Mouse (Mus musculus): ENCODE measurements around the gene Gnb1.

Gene Gnb1

DNA sequence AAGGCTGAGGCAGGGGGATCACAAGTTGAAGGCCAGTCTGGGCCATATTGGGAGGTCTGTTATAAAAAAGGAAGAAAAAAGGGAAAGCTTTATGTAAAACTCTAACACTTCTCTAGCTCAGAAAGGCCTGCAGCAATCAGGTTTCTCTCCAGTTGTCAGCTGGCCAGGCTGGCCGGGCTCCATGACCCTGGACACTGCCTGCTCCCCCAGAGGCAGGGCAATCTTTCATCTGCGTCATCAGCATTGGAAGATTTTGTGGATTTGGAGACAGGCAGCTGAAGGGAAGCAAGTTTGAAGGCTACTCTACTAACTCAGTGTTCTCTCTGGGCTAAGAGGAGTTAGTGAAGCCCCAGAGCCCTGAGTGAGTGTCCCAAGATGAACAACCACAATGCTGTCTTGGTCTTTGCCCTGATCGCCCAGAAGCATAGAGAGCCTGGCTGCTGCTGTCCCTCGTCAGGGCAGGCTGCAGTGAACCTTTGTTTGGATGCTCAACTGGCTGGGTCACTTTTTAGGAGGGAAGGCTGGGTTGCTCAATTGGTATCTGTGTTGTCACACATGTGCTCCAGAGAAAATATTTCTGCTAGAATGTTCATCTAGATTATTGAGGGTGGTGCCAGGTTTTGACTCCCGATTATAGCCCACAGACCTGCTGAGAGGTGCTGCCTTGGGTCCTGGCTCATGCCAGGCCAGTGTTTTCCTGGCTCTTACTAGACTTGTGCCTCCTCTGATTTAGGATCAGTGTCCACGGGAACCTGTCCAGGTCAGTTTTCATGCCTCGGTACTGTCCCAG, 87.4 kb downstream of the Gnb1 start:
- no peak for DNase-seq (ENCODE audit: low spot score)

DNA sequence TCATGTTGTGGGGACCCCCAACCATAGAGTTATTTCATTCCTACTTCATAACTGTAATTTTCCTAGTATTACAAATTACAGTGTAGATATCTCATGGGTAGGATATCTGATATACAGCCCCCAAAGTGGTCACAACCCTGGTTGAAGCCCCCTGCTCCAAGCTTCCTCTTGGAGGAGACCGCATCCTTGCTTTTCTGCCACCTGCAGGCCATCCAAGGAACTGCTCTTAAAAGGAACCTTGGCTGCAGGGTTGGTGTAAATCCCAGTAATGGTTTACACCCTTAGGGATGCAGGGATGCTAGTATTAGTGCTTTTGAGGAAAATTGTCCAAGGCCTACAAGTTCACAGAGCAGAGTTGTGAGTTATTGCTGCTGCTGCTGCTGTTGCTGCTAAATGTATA, 89.3 kb downstream of the Gnb1 start:
- peak; percentile 66 for DNase-seq (ENCODE audit: low spot score)

DNA sequence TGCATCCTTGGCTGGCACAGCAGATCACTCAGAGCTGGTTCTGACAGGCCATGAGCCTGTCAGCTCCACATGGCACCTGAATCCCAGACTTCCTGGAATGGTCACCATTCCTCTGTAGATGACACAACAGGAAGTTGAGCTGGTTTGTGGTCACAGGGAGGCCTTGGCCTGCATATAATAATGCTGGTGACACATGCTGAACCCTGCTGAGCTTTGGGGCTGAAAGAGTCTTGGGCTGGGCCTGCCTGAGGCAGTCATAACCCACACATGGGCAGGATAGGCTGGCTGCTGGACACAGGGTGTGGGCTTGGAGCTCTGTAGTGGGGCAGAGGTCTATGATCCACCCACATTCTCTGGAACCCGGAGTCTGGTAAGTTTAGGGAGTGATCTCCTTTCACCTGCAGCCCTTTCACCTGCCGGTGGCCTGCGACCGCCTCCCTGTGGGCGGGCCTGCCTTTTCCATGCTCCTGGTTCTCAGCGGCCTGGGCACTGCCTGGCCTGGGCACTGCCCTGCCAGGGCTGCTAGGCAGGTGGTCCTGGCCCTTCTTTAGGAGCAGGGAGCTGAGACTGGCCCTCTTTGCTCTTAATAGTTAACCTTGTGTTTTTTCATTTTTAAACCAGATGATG, 91.2 kb downstream of the Gnb1 start:
- no peak for DNase-seq (ENCODE audit: low spot score)

DNA sequence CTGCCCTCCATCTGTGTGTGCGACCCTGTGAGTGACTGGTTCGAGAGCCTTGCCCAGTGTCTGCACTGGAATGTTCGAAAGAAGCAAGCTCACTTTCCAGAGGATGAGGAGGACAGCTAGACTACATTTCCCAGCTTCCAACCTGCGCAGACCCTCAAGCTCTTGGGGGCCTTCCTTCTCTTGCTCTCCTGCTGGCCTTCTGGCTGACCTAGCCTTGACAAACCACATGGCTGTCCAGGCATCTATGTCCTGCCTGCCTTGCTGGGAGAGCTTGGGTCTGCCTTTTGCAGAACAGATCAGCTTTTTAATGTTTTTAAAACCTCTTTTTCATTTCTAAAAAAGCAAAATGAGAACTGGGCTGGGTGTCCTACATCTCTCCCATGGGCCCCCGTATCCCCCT, 98.2 kb downstream of the Gnb1 start:
- DNase-seq (ENCODE audit: low spot score), result no peak

DNA sequence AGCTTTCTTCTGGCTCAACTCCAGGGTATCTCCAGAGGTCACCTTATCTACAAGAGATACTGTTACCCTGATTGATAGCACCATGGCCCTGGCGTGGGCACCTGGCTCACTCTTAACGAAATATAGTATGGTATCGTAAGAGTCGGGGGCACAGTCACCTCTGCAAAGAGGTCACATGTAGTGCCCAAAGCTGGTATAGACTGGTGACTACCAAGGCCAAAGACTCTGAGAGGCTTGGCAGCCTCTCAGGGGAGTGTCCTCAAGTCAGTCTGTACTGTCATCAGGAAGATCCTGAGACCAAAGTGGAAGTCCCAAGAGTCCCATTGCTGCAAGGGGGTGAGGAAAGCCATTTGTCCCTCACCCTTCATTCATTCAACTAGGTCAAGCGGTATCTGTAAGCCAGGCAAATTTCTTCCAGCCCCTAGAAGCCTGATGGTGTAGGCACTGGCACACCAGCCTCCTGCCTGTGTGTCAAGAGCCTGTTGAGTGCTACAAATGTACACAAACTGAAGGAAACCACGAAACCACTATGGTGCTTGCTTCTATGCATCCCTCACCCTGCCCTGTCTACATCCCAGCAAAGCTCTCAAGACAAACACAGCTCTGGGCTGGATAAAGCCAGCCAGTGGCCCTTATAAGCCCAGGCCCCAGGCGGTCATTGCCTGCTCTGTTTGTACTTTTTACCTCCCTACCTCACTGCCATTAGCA, 100.0 kb downstream of the Gnb1 start:
- no peak for DNase-seq (ENCODE audit: low spot score)

DNA sequence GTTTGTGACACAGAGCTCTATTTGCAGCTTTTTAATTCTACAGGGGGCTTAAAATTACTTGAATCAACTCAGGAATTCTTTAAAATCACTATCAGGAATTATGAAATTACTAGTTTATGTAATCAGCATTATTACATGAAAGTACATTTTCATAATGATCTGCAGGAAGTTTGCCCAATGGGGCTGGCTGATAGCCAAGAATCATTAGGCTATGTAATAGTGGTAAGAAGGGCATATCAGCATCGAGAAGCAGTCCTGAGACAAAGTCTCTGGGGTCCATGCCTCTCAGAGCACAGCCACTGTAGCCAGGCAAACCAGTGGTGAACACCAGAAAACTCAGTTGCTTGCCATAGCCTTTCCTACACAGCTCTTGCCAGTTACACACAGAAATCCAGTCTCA, 102.6 kb downstream of the Gnb1 start:
- DNase-seq (ENCODE audit: low spot score), result no peak

DNA sequence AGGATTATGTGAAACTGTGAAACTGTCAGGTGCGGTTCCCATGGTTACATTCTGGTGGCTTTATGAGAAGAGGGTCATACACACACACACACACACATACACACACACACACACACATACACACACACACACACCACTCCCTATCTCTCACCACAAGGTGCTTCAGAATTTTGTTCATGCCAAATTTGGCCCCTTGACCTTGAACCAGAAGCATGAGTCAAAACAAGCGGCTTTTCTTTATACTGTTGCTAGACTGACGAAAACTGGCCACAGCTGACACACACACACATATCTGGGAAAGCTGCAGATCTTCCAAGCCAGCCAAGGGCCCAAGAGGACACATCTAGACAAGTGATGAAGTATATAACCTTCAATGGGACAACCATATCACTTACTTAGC, 104.6 kb downstream of the Gnb1 start:
- DNase-seq (ENCODE audit: low spot score), result no peak

DNA sequence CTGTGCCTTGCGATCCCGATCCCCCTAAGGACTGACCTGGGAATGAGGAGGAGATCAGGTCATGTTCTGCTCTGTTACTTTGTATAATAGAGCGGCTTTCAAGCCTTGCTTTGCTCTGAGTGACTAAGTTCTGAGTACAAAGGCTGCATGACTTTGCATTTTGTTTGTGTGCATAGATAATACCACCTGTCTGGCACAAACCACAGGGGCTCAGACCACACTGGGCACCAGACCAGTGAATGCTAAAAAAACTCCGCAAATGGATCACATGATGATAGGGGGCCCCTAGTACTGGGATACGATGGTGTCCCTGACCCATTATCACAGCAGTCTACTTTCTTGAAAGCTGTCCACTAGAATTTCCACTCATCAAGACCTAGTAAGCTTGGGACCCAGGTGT, 105.4 kb downstream of the Gnb1 start:
- no peak for DNase-seq (ENCODE audit: low spot score)

DNA sequence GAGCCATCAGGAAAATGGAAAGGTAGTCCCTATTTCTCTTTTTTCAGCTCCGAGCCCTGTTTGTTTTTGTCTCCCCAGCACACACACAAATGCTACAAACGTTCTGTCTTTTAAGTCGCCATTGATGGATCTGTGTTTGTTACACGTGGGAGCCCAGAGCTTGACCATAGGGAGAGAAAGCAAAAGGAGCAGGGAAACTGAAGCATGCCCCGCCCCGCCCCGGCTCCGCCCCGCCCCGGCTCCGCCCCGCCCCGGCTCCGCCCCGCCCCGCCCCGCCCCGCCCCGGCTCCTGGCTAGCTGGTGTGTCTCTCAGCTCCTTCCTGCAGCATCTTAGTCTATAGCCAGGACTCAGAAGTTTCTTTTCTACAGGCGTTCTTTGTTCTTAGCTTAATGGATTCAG, 107.4 kb downstream of the Gnb1 start:
- DNase-seq (ENCODE audit: low spot score), result no peak

DNA sequence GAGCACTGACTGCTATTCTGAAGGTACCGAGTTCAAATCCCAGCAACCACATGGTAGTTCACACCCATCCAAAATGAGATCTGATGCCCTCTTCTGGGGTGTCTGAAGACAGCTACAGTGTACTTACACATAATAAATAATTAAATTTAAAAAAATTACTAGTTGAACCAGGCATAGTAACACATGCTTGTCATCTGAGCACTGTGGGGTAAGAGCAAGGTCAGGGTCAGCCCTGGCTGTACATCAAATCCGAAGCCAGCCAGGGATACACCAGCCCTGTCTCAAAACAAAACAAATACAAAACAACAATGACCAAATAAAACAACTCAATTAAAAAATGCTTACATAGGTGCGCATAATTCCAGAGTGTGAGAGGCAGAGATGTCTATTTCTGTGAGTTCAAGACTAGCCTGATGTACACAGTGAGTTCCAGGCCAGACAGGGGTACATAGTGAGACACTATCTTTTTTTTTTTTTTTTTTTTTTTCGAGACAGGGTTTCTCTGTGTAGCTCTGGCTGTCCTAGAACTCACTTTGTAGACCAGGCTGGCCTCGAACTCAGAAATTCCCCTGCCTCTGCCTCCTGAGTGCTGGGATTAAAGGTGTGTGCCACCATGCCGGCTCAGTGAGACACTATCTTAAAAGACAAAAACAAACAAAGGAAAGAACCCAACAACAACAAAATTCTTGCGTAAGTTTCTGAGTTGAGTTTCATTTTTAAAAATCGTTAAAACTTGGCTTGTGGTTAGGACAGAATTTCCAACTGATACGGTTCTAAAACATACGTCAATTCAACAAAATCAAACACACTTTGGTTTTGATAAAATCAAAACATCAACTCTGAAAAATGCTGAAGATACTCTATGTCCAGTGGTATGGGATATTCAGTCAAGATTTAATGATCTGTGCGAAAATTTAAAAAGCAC, 109.0 kb downstream of the Gnb1 start:
- DNase-seq (ENCODE audit: low spot score), result no peak

DNA sequence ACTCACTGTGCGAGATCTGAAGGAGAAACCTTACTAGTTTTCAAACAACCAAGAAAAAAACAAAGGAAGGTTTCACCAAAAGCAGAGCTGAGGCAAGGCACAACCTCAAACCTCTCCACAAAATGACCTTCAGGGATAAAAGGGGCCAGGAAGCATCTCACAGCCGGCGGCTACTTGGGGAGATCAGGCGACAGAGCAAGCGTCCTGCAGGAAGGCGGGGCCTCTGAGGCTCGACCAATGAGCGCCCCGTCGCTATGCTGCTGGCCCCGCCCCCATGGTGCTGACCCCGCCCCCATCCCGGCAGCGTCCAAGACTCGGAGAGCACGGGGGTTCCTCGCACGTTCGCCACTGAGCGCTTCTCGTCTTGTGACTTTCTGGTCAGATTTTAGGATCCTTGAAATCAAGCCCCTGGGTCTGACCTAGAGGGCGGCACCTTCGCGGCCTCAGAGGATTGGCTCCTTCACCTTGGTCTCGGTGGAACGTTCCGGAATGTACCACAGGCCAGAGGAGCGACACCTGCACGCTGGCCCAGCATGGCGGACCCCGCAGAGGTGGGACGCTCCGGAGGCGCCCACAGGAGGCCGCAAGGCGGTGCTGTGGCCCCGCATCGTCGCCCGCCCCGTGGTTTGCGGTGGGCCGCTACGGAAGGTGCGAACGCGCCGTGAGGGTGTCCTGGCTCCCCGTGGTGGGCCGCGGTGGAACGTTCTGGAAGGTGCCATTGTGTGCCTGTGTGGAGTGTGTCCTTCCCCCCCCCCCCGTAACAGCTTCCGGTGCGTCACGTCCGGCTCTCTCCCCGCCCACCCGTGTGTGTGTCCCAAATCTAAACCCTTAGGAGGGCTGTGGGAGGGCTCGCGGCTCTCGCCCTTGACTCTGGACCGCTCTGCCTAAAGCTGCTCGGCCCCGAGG, 110.2 kb downstream of the Gnb1 start, which contains the start of gene Slc35e2:
Gene Slc35e2 (plus strand): TSS at position 326 of the 906 bp plus-strand sequence.
- peak; percentile 95 for DNase-seq (ENCODE audit: low spot score)

DNA sequence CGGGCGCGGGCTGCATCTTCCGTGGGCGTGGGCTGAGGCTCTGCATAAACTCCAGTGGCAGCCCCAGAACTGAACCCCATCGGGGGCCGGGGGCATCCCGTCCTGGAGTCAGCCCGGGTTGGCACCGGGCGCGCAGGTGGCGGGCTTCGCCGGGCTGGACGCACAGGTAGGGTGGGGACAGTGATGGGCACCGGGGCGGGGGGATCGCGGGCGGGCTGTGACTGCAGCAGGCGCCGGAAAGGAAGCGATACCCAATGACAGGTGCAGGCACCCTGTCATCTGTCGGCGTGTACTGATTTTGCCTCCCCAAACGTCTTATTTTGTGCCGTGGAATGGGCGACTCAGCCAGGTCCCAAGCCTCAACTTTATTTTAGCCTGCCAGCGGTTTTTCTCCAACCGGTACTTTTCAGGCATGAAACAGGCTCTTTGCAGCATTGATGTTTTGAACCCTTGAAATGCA, 110.9 kb downstream of the Gnb1 start:
- DNase-seq (ENCODE audit: low spot score), result peak; percentile 25

DNA sequence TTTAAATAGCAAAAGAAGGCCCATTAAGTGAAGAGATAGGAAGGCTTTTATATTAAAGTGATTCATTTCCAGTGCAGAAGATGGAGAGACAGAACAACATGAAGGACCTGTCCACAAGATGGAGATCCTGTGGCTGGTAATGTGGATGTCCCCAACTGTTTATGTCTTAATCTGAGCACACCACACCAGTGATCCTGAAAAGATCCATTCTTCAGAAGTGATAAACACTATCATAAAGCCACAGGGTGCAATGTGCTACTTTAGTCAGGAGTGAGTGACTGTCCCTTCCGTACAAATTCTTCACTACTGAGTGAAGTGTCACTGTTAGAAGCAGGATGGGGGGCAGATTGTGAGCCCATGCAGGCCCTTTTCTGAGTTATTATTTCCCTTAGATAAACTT, 111.6 kb downstream of the Gnb1 start:
- no peak for DNase-seq (ENCODE audit: low spot score)

DNA sequence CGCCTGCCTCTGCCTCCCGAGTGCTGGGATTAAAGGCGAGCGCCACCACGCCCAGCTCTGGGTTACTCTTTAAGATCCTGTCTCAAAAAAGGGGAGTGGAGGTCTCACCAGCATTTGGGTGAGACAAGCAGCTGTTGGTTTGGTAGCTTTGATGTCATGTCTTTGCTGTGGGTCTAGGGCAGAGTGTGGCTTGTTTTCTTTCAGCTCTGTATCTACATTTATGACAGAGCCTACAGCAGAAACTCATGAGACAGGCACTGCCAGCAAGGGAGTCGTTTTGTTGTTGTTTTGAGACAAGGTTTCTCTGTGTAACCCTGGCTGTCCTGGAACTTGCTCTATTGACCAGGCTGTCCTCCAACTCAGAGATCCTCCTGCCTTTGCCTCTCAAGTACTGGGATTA, 112.6 kb downstream of the Gnb1 start:
- DNase-seq (ENCODE audit: low spot score), result no peak

DNA sequence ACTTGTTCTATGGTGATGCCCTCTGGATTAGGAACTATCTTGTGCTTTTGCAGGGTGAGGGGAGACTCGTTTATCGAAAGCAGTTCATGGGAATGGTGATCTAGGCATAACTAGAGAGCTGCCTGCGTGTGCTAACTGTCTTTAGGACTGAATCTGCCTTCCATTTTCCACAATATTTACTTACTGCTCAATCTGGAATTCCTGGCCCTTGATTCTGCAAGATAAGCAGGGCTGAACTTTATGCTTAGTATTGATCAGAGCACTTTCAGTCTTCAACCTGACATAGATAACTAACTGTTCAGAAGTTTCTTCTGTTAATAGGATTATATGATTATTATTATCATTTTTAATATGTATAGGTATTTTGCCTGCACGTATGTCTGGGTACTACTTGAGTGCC, 114.0 kb downstream of the Gnb1 start:
- no peak for DNase-seq (ENCODE audit: low spot score)

DNA sequence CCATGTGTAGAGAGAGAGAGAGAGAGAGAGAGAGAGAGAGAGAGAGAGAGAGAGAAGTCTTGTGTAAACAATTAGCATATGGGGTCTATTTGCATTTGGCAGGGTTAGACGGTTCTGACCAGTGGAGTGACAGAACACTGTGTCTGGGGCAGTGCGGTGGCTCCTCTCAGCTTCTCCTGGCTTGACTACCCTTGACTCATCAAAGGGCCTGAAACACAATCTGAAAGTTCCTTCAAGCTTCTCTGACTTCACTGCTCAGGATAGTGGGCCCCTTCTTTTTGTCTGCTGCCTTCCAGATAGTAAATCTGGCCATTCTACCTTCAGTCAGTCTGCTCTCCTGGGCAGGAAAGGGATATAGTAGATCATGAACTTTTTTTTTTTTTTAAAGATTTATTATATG, 115.7 kb downstream of the Gnb1 start:
- DNase-seq (ENCODE audit: low spot score), result no peak
